Mouse (Mus musculus) stomach, postnatal 0 days (tissue): ENCODE data around the gene Shmt1. TPM values are rescaled to one million over a fixed set of nuclear protein-coding genes. Genes with fewer than 3 reads are reported as not detected.
A peak's percentile ranks its signal among the peaks of the same experiment; 100 is the strongest.
"Not testable (repeated sequence)": the region's sequence is repeated elsewhere in the genome, so short reads cannot be mapped to it uniquely, and the experiment has no call there.

ENCODE experiments used
- ATAC-seq: fragments of 200-750 bp; cut with Nextera tagmentation; 2 replicates; pipeline ENCODE4 v1.8.0; 2017; ENCODE audit not compliant: low FRiP score, low TSS enrichment
- DNase-seq: peaks from one replicate; pipeline ENCODE4 v3.0.0-alpha.2; 2016; ENCODE audit warnings: low spot score
- H3K27ac ChIP-seq: fragments of 300-500 bp; sonication (generic); replicated peaks from 2 replicates; pipeline ENCODE4 v1.5.1; 2014; ENCODE audit warnings: mild to moderate bottlenecking, control low read depth
- H3K27me3 ChIP-seq: fragments of 300-500 bp; sonication (generic); 2 replicates; pipeline ENCODE4 v1.6.1; 2014; ENCODE audit warnings: low read length; ENCODE audit not compliant: control insufficient read depth, insufficient read depth
- H3K36me3 ChIP-seq: fragments of 300-500 bp; sonication (generic); 2 replicates; pipeline ENCODE4 v1.6.1; 2014; ENCODE audit warnings: low read length, mixed read lengths; ENCODE audit not compliant: control insufficient read depth, insufficient read depth
- H3K4me1 ChIP-seq: fragments of 300-500 bp; sonication (generic); replicated peaks from 2 replicates; pipeline ENCODE4 v1.6.1; 2014; ENCODE audit warnings: antibody characterized with exemption; ENCODE audit not compliant: control insufficient read depth, insufficient read depth
- H3K4me2 ChIP-seq: fragments of 300-500 bp; sonication (generic); replicated peaks from 2 replicates; pipeline ENCODE4 v1.6.1; 2014; ENCODE audit warnings: low read depth, mild to moderate bottlenecking, control low read depth, moderate library complexity
- H3K4me3 ChIP-seq: fragments of 300-500 bp; sonication (generic); 2 replicates; pipeline ENCODE4 v1.5.1; 2014; ENCODE audit warnings: low read depth, low read length, control low read depth
- H3K9ac ChIP-seq: fragments of 300-500 bp; sonication (generic); 2 replicates; pipeline ENCODE4 v1.6.1; 2014; ENCODE audit warnings: mild to moderate bottlenecking, low read length, control low read depth, mixed read lengths
- H3K9me3 ChIP-seq: fragments of 300-500 bp; sonication (generic); 2 replicates; pipeline ENCODE4 v1.6.1; 2016; ENCODE audit warnings: low read length; ENCODE audit not compliant: control insufficient read depth
- CTCF ChIP-seq: IDR thresholded peaks from 2 replicates; pipeline ENCODE4 v1.5.1; 2016; ENCODE audit warnings: antibody characterized with exemption, low read depth, mild to moderate bottlenecking, moderate library complexity
- EP300 ChIP-seq: optimal IDR thresholded peaks from 2 replicates; pipeline ENCODE3; 2016; ENCODE audit warnings: antibody characterized with exemption
- WGBS: fragments of 180-500 bp; shearing (Covaris S2); extraction: QIAGEN DNeasy Blood & Tissue Kit; methylation state at CpG from one replicate; pipeline ENCODE4 v1.1.7; 2014; 5-methylcytosine and 5-hydroxymethylcytosine counted together
- polyA plus RNA-seq: library from polyadenylated mRNA; unstranded; fragments of >200 nt; fragmentation: Nextera tagmentation; extraction: Ambion mirVana; gene quantifications from 2 replicates; pipeline ENCODE4 v1.2.1, GENCODE M21; 2015

Shmt1 gene
- 29.1 and 30.9 TPM in 2 replicates for polyA plus RNA-seq

DNA sequence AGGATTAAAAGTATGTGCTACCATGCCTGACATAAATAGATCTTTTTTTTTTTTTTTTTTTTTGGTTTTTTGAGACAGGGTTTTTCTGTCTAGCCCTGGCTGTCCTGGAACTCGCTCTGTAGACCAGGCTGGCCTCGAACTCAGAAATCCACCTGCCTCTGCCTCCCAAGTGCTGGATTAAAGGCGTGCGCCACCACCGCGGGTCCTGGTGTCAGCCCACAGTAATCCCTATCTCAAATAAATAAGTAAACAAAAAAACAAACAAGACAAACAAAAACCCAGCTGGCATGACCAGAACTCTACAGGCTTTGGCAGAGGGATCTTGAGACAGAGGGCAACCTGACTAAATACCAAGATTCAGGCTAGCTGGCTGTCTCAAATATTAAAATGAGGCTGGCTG lies at the start of gene Shmt1:
Gene Shmt1, minus strand, starts transcription at position 101 of the 400 bp plus-strand sequence.
- not testable (repeated sequence) for H3K27me3 ChIP-seq, DNase-seq, H3K36me3 ChIP-seq, H3K4me1 ChIP-seq, H3K9me3 ChIP-seq, ATAC-seq
- Histone ChIP-seq H3K27ac (peak within 1 kb of the TSS; percentile 63), H3K4me2 (peak within 1 kb of the TSS; percentile 69), H3K4me3 (peak within 1 kb of the TSS; percentile 39), H3K9ac (peak within 1 kb of the TSS; percentile 52)
- WGBS: 19% methylated on average over 6 of the region's 6 CpGs

DNA sequence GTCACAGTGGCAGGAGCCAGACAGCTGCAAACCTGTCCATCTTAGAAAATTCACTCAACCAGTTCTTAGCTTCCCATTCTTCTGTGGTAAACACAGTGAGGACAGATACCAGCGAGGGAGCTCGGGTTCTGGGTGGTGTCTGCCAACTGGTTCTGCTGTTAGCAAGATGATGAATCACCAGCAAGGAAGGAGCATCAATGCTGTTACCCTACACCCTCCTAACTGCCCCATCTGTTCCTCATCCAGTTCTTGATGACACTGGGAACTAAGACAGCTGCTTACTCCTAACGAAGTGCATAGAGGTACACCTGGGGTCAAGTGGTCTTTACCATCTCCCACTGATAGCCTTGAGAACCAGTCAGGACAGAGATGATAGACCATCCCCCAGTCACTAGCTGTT lies 45.1 kb upstream of the Shmt1 start:
- H3K9ac ChIP-seq: no peak overlapping the region
- 40% methylated on average over 3 of the region's 3 CpGs for WGBS
- H3K4me2 ChIP-seq: no peak overlapping the region
- no peak overlapping the region for H3K27ac ChIP-seq
- ATAC-seq (no peak), DNase-seq (no peak)
- H3K4me1 ChIP-seq: no peaks in the 10 kb centered on the region
- TF ChIP-seq EP300 (no peak), CTCF (no peak)
- no peaks in the 10 kb centered on the region for H3K9me3 ChIP-seq
- no peak overlapping the region for H3K4me3 ChIP-seq
- H3K27me3 ChIP-seq: no peaks in the 10 kb centered on the region
- H3K36me3 ChIP-seq: peaks cover 17% of the 10 kb centered on the region

DNA sequence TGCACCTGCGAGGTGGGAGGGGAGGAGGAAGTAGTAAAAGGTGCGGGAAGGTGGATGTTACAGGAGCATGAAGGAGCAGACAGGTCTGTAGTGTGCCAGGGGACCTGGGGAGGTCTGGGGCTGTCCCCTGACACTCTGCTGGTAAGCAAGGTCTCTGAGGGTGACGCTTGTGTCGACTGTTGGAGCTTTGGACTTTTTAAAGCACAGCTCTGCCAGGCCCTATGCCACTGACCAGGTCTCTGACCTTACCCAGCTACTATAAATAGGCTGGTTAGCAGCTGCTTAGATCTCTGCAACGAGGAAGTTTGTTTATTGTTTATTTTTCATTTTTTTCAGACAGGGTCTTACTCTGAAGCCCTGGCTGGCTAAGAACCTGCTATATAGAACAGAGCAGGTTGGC lies 33.9 kb upstream of the Shmt1 start:
- DNase-seq: no peak
- TF ChIP-seq EP300 (no peak), CTCF (no peak)
- Histone ChIP-seq H3K4me3 (no peak overlapping the region), H3K4me2 (no peak overlapping the region), H3K4me1 (no peaks in the 10 kb centered on the region), H3K36me3 (peaks cover 4% of the 10 kb centered on the region), H3K27me3 (no peaks in the 10 kb centered on the region), H3K27ac (no peak overlapping the region), H3K9ac (no peak overlapping the region), H3K9me3 (no peaks in the 10 kb centered on the region)
- WGBS: 86% methylated on average over 5 of the region's 5 CpGs
- ATAC-seq: no peak

DNA sequence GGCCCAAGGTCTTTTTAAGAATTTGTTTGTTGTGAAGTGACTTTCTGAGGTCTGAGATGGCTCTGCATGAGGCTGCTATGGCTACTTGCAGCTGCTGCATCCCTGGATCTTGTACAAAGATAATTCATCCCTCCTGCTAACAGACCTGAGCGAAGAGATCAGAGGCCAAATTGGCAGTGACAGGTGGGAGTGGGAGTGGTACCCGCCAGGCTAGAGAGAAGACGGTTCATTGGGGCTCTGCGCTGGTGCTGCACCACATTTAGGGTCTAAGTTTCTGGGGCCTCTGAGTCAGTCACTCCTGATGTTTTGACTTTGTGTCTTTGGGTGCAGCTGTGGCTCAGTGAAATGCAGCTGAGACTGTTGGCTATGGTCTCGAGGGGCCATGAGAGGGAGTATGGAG lies 31.9 kb upstream of the Shmt1 start:
- H3K4me1 ChIP-seq: no peaks in the 10 kb centered on the region
- H3K27me3 ChIP-seq: no peaks in the 10 kb centered on the region
- no peak overlapping the region for H3K4me2 ChIP-seq
- TF ChIP-seq EP300 (no peak), CTCF (no peak)
- no peak overlapping the region for H3K9ac ChIP-seq
- no peak overlapping the region for H3K4me3 ChIP-seq
- 82% methylated on average over 5 of the region's 5 CpGs for WGBS
- H3K27ac ChIP-seq: no peak overlapping the region
- DNase-seq: no peak
- H3K36me3 ChIP-seq: no peaks in the 10 kb centered on the region; the same call in 1 of the 2 replicates
- ATAC-seq: no peak
- no peaks in the 10 kb centered on the region for H3K9me3 ChIP-seq

DNA sequence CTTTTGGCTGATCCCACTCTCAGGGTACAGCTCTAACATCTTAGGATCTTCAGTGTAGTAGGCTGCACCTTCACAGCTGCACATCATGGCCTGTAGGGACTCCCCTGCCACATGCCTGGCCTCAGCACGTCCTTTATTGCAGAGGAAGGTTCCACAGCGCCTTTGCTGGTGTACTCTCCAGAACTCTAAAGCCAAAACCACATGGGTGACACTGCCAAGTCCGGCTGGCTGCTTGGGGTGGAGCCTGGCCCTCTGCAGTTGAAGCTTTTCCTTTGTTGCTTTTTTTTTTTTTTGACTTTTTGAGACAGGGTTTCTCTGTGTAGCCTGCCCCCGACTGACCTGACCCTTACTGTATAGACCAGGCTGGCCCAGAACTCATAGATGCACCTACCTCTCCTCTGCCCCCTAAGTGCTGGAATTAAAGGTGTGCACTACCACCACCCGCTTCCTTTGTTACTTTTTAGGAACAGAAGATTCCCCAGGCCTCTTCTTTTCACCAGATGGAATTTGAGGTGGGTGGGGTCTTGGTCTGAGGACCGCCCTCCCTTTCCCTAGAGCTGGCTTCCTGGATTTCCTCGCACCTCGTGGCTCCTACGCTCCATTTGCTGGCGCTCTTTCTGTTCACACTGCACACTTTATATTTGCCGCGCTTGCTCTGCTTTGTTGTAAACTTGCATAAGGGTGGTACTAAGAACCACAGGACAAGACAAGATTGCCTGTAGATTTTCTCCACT lies 30.1 kb upstream of the Shmt1 start:
- H3K4me2 ChIP-seq: no peak overlapping the region
- TF ChIP-seq EP300 (no peak), CTCF (no peak)
- no peak overlapping the region for H3K9ac ChIP-seq
- H3K27ac ChIP-seq: no peak overlapping the region
- no peak for ATAC-seq
- no peaks in the 10 kb centered on the region; the same call in 1 of the 2 replicates for H3K36me3 ChIP-seq
- WGBS: 66% methylated on average over 12 of the region's 12 CpGs
- no peaks in the 10 kb centered on the region for H3K4me1 ChIP-seq
- no peaks in the 10 kb centered on the region for H3K9me3 ChIP-seq
- no peaks in the 10 kb centered on the region for H3K27me3 ChIP-seq
- no peak overlapping the region for H3K4me3 ChIP-seq
- no peak for DNase-seq

DNA sequence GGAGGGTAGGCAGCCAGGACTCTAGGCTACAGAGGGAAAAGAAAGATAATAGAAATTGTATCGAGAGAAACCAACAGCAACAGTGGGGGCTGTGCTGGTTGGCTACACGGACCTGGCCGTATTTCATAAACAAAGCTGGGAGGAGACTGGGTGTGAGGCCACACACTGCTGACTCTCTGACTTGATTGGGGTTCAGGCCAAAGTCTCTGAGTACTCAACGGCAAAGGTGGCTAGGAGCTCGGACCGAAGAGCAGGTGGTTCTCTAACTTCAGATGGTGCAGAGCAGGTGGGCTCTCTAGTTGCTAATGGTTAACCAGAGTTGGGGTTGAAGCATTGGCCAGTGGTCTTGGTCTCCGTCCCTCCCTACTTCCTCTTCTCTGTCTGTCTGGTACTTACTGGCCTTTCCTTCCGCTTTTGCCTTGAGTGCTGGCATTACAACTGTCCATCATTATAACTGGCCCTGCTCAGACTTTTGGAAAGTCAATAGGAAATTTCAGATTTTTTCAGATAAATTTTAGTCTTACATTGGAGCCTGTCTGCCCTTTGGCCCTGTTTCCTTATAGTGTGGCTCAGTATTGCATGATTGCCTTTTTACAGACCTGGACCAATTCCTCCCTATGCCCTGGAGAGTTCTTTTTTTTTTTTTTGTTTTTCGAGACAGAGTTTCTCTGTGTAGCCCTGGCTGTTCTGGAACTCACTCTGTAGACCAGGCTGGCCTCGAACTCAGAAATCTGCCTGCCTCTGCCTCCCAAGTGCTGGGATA lies 26.3 kb upstream of the Shmt1 start:
- WGBS: 79% methylated on average over 10 of the region's 10 CpGs
- H3K9ac ChIP-seq: no peak overlapping the region
- no peaks in the 10 kb centered on the region for H3K9me3 ChIP-seq
- TF ChIP-seq EP300: no peak
- no peak for TF ChIP-seq CTCF
- no peak overlapping the region for H3K4me2 ChIP-seq
- H3K4me3 ChIP-seq: no peak overlapping the region
- no peaks in the 10 kb centered on the region for H3K27me3 ChIP-seq
- ATAC-seq (no peak), DNase-seq (no peak)
- H3K4me1 ChIP-seq: no peaks in the 10 kb centered on the region
- no peak overlapping the region for H3K27ac ChIP-seq
- H3K36me3 ChIP-seq: no peaks in the 10 kb centered on the region
